Mouse (Mus musculus) left cerebral cortex, postnatal 36 days (tissue): ENCODE results near the gene Safb2. TPM values are rescaled to one million over a fixed set of nuclear protein-coding genes. Genes with fewer than 3 reads are reported as not detected.
"Not testable (repeated sequence)": the region's sequence is repeated elsewhere in the genome, so short reads cannot be mapped to it uniquely, and the experiment has no call there.

Experiments
- DNase-seq, 2 experiments: peaks; one replicate each; pipeline ENCODE4 v3.0.0; 2021 to 2022; ENCODE audit warnings: low spot score in 2 of 2, mixed read lengths in 1 of 2
- intact Hi-C: fragments of 180-260 bp; cut with DNase I; formaldehyde crosslinking; loops from one replicate; pipeline ENCODE4 v1.15.1; 2025
- total RNA-seq, 2 experiments: library from RNA; stranded (reverse); gene quantifications; 2 replicates each; pipeline ENCODE4 v1.2.3; 2021

Safb2 gene
- total RNA-seq = 100 to 1,000 TPM in 1 of 2 experiments, 10 to 100 TPM in 1; 73.4 to 145 TPM

DNA sequence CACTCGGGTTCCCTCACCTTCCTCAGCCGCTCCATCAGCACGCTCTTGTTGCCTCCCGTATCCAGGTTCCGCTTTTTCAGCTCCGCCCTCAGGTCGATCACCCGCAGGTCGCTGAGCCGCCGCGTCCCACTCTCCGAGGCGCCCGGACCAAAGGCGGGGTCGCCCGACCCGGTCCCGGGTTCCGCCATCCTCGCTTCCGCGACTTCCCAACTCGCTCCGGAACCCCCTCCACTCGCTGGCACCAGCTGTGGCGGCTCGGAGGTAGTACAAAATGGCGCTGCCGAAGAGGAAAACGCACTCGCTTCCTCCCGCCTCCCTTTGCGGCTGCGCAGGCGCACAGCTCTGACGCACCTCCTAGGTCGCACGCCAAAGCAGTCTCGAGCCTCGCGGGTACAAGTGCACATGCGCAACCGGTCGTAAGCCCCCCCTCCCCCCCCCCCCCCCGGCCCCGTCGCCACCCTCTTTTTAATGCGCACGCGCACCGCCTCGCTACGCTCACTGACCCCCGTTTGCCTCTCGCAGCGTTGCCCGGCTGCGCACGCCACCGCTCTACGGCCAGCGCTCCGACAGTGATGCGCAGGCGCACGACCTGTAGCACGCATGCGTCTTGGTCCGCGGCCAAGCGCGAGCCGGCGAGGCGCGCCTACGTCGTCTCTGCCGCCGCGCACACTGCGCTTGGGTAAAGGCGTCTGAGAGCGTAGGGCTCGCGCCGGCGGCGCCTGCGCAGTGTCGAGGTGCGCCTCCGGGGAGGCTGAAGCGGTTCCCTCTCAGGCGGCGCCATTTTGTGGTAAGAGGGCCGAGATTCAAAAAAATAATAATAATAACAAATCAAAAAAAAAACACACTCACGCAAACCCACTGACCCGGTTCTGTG lies at the start of gene Safb2, which contains the start of gene Safb:
Gene Safb2 (minus strand): TSS at position 329 of the 874 bp plus-strand sequence.
Gene Safb (plus strand): TSS at position 569 of the 874 bp plus-strand sequence.
- intact Hi-C loops = loop anchor here (2.0 kb wide), 1 partner anchor 88 kb away; the partner anchor contains the start of gene Ranbp3
- DNase-seq = peak; percentile 100

GRCm38 (mm10) chr17:56634023-56634422 lies 49.6 kb upstream of the Safb2 start:
- no peak for DNase-seq
- intact Hi-C loops = no loop called here

DNA sequence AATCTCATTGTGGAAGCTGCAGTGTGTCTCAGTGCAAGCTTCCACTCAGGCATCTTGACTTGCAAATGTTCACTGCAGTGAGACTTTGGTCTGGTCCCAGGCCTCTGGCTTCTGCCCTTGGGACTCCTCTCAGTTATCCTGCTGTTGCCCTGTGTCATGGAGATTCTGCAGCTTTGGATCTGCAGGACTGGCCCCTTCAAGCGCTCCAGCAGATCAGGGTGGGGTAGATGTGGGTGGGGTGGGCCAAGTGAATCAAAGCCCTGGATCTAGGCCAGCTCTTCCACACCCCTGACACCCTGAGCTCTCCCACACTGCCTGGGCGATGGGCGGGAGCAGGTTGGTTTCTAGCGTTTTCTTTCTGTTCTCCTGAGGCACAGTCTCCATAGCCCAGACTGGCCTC lies 47.4 kb upstream of the Safb2 start:
- intact Hi-C loops = no loop called here

DNA sequence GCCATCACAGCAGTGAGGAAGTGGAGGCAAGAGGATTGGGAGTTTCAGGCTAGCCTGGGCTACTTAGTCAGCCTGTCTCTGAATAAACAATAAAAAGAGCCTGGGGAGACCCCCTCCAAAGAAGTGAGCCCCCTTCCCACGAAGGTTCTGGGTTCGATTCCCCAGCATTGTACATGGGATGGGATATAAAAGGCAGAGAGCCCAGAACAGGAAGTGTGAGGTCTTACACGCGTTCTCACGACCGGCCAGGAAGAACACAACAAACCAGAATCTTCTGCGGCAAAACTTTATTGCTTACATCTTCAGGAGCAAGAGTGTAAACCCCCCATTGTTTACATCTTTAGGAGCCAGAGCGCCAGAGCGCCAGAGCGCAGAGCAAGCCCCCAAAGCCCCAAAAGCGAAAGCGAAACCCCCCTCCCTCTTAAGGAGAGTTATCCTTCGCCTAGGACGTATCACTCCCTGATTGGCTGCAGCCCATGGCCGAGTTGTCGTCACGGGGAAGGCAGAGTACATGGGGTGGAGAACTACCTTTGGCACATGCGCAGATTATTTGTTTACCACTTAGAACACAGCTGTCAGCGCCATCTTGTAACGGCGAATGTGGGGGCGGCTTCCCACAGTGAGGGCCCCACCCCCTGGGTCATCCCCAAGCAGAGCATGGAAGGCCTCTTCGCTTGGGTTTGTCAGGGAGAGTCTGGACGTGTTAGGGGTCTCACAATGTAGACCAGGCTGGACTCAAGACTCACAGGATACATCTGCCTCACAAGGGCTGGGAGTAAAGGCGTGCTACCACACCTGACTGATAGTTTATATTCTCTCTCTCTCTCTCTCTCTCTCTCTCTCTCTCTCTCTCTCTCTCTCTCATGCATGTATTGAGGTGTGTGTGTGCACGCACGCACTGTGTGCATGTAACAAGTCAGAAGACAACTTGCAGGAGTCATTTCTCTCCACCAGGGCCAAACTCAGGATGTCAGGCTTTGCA lies 45.7 kb upstream of the Safb2 start:
- intact Hi-C loops = loop anchor here (5.0 kb wide), 1 partner anchor 37 kb away; no protein-coding TSS in a partner anchor
- DNase-seq = not testable (repeated sequence)

More for the DNA sequence above, 47.4 kb upstream of the Safb2 start:
- DNase-seq = no peak

DNA sequence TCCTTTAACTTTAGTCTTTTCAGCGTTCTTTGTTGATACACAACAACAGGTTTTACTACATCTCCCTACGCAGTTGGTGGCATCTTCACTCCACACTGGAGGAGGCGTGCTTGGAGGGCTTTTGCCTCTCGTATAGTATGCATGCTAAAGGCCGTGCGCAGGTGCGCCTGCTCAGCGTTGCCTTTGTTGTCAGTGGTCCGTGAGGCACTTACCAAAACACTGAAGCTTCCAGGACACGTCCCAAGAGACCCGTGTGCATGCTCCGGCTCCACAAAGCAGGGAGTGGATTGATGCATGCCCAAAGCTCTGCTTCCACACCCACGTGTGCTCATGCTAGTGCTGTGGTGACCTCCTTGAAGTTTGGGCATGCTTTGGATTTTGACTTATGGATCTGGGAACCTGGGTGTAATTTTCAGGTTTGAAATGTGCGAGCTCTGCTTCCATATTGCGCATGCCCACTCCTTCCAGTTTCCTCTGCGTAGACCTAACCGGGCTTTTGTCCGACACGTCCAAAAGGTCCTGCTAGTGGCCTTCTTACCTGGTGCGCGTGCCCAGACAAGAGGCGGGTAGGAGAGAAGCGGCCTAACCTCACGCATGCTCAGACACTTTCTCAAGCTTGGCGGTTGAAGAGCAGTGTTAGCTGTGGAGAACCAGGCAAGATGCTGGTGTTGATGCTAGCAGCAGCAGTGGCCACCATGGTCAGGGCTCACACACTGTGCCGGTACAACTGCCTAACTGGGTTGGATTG lies 43.3 kb upstream of the Safb2 start, which contains the start of gene Catsperd:
Gene Catsperd (plus strand): TSS at position 614 of the 748 bp plus-strand sequence.
- intact Hi-C loops = loop anchor here (2.0 to 5.0 kb wide), 2 partner anchors 15 to 40 kb away; partner anchors contain the start of gene Rpl36
- no peak for DNase-seq

DNA sequence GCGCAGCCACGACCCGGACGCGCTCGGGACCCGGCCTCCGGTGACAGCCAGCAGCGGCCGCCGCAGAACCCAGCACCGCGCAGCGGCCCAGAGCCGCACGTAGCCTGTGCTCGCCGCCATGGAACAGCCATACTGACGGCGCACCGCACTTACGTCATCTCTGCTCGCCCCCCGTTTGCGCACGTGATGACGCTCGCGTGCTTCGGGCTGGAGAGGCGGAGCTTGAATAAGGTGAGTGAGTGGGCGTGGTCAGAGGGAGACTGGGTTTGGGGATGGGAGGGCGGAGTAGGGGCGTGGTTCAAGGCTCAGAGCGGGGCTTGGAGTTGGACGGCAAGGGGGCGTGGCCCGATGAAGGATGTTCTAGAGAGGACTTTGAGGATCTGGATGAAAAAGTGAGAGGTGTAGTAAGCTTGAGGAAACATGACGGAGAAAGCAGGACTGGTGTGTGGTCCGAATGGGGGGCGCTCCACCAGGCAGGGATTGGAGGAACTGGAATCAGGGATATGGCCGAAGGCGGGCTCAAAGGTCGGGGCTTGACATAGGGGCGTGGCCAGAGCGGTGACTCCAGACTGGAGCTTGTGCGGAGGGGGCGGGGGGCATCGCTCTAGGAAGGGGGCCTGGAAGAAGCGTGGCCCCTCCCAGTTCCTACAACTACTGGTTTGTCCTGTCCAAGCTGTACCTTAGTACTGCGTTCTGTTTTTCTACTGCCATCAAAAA lies 42.5 kb upstream of the Safb2 start, which contains the start of gene Lonp1:
Gene Lonp1 (minus strand): TSS at position 134 of the 717 bp plus-strand sequence.
- DNase-seq = peak; percentile 96
- intact Hi-C loops = loop anchor here (2.0 to 5.0 kb wide), 2 partner anchors 14 to 40 kb away; partner anchors contain the start of gene Rpl36

DNA sequence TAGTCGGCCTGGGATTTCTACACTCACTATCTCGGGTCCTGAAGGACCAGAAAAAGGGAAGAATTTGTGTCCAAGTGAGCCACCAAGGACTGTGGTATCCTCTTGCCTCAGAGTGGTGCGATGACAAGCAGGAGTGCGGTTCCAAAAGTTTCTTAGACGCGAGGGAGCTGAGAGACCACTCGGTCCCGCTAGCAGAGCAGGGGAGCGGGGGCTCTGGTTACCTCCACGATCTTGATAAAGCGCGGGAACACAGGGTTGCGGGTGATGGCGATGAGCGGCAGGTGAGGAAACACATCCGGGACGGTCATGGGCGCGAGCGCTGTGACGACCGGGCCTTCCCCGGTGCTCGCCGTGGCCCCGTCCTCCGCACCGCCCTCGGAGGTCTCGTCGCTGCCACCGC lies 41.9 kb upstream of the Safb2 start:
- intact Hi-C loops = loop anchor here (2.0 to 5.0 kb wide), 2 partner anchors 13 to 41 kb away; partner anchors contain the start of gene Rpl36
- no peak for DNase-seq

DNA sequence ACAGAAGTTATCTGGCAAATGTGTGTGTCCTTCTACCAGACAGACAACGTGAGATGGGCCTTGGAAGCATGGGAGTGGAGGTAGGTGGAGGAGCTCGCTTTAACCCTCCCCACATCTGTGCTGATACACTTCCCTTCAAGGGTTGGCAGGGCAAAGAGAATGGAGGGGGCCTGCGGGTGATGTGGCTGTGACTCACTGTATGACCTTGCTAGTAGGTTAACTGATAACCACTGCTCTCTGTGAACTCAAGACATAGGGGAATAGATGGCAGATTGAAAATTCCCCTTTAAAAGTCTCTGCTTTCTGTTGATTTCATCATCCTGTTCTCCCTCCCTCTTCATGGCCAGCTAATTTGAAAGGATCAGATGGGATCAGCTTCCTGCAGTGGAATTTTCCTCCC lies 41.1 kb upstream of the Safb2 start:
- intact Hi-C loops = loop anchor here (5.0 kb wide), 1 partner anchor 42 kb away; no protein-coding TSS in a partner anchor
- no peak for DNase-seq

GRCm38 (mm10) chr17:56617628-56618027 lies 33.2 kb upstream of the Safb2 start:
- DNase-seq = no peak
- intact Hi-C loops = no loop called here

DNA sequence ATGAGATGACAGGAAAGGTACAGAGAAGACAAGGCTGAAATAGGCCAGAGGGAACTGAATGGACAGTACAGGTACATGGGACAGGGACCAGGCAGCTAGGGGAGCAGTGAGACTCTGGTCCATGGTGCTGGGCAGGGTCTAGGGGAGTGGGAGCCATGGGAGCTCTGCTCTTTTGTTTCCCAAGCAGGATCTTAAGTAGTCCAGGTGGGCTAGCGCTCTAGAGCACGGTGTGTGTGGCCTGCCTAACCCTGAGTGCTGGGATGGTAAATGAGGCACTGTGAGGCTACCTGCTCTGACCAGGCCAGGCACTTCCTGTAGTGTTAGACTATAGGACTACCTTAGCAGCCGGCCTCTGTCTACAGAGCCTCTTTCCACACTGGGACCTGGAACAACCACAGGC lies 32.3 kb upstream of the Safb2 start:
- DNase-seq = no peak
- intact Hi-C loops = no loop called here

DNA sequence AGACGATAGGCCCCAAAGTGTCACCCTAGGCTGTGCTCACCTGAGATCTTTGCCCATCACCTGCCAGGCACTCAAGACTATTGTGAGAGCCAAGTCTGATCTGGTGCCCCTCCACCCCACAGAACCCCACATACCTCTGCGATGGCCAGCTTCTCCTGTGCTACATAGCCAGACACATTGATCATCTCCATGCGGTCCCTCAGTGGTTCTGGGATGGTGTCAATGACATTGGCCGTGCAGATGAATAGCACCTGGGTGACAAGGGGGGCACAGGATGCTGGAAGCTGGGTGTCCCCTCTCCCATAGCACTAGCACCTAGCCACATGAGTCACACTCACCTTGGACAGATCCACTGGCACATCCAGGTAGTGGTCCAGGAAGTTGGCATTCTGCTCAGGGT lies 31.4 kb upstream of the Safb2 start:
- intact Hi-C loops = no loop called here
- no peak for DNase-seq

DNA sequence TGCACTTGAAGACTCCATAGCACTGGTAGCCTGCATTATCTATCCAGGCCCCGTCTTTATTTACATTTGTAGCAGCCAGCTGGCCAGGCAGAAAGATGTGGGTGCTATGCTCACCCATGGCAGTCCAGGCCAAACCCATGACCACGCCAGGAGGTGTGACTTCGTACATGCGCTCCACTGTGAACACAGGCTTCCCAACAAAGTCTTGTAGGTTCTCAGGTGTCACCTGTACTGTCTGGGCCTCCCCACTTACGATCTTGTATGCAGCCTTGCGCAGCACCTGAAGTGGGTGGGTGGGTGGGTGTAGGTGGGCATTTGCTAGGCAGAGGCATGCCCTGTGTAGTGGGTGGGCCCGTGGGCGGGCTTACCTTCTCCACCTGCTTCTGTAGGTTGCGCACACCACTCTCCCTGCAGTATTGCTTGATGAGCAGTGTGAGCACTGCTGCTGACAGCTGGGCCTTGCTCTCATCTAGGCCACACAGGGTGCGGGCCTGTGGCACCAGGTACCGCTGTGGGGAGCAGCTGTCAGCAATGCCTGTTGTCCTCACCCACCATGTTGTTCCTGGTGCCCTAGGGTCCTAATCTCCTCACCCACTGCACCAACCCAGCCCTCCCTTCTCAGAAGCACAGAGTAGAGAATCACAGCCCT lies 30.9 kb upstream of the Safb2 start:
- DNase-seq = no peak
- intact Hi-C loops = no loop called here

GRCm38 (mm10) chr17:56614391-56615135 lies 30.2 kb upstream of the Safb2 start:
- no peak for DNase-seq
- intact Hi-C loops = loop anchor here (5.0 kb wide), 1 partner anchor 148 kb away; the partner anchor contains the start of gene Dus3l

- DNase-seq = peak in 1 of 2 experiments; percentile 46
- intact Hi-C loops = loop anchor here (2.0 to 5.0 kb wide), 3 partner anchors 13 to 148 kb away; partner anchors contain the start of genes Dus3l and Lonp1
Observed at GRCm38 (mm10) chr17:56613893-56614292, 29.5 kb upstream of the Safb2 start.

- DNase-seq = peak; percentile 97
- intact Hi-C loops = loop anchor here (2.0 to 5.0 kb wide), 3 partner anchors 13 to 149 kb away; partner anchors contain the start of genes Dus3l and Lonp1
Observed at GRCm38 (mm10) chr17:56613236-56613844, 29.0 kb upstream of the Safb2 start, which contains the start of gene Rpl36. Gene Rpl36, plus strand, starts transcription at chr17:56613416.

DNA sequence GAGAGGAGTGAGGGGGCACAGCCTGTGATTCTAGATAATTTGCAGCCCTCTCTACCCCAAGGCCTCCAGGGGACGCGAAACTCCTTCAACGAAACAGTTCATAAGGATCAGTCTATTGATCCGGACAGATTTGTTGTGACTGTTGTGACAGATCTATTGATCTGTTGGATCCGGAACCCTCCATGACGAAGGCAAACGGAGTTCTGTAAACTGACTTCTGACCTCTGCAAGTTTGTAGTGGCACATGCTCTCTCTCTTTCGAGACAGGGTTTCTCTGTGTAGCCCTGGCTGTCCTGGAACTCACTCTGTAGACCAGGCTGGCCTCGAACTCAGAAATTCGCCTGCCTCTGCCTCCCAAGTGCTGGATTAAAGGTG lies 28.2 kb upstream of the Safb2 start:
- intact Hi-C loops = loop anchor here (2.0 to 5.0 kb wide), 3 partner anchors 14 to 150 kb away; partner anchors contain the start of genes Dus3l and Lonp1

More for the DNA sequence above, 28.2 kb upstream of the Safb2 start:
- DNase-seq = not testable (repeated sequence)
